Mouse (Mus musculus) testis, adult 2 months (tissue): Measurements from ENCODE around the gene Cpsf6.

Source experiments
- CTCF ChIP-seq: fragments of 200-500 bp; IDR thresholded peaks from 2 replicates; pipeline ENCODE4 v1.5.1; 2012; ENCODE audit warnings: low read depth, mild to moderate bottlenecking, inconsistent platforms, low read length, moderate library complexity; ENCODE audit not compliant: control insufficient read depth, insufficient read depth, insufficient replicate concordance
- POLR2A ChIP-seq: fragments of 200-500 bp; IDR thresholded peaks from 2 replicates; pipeline ENCODE4 v1.6.1; 2012; ENCODE audit warnings: low read depth, mild to moderate bottlenecking, inconsistent platforms, low read length, moderate library complexity; ENCODE audit not compliant: control insufficient read depth

GRCm38 (mm10) chr10:117401364-117401763, 21.5 kb upstream of the Cpsf6 start:
- no peak for TF ChIP-seq POLR2A
- TF ChIP-seq CTCF: no peak
